In the genomic region with DNA sequence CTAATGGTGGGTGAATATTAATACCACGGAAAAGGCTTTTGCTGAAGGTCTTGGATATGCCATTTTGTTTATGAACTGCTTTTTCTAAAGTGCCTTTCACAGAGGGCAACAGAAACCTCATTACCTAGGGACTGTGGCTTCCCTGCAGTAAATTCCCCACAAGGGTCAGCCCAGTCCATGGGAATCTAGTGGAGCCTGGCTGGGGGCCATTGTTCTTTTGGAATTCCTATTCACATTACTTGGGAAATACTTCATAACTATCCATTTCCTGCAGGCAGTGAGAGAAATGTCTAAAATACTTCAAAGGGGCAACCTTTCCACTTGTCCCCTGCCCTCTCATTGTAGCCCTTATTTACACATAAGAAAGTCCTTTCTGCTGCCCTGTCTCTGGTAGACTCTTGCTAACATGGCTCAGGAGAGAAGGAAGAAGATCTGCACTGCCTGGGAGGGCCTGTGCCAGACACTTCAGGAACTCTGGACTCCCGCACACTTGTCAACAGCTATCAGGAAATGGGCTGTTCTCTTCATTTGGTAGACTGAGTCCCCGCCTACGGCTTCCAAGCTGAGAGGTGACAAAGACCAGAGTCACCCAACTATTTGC, we compare ENCODE assay signal across 7 mouse cellular contexts.
A peak's percentile ranks its signal among the peaks of the same experiment; 100 is the strongest.
DNase-seq lines count a peak whose midpoint lies in the region; ATAC-seq lines count a peak whose summit lies in the region.

No protein-coding gene starts in this region.

- DNase-seq in testis, postnatal 10 days (ENCODE audit: low spot score), result peak; percentile 56
- DNase-seq in testis, postnatal 14 days (ENCODE audit: low spot score), result no peak
- DNase-seq in heart, postnatal 10 days, result peak; percentile 68 to 78
- peak; percentile 72 to 74 for DNase-seq in kidney, postnatal 25 days
- no peak for DNase-seq in spleen, adult 12 weeks (ENCODE audit: low spot score)
- DNase-seq in spleen, postnatal 4 days (ENCODE audit: low spot score in 2 of 2), result no peak

- ATAC-seq in monocyte, adult 5-6 weeks (replicated peaks; ENCODE audit: insufficient number of reproducible peaks, low FRiP score, low TSS enrichment, poor library complexity, severe bottlenecking), result no peak

- intact Hi-C loops in heart, postnatal 10 days (cut with DNase I), result loop anchor here (1.0 to 5.0 kb wide), 5 partner anchors 108 to 425 kb away; a partner anchor contains a TSS

Comparison
In these comparisons a context has a peak if more than half of its experiments do, and no peak if none do; other contexts are left out.
1. DNase-seq: peak in testis, postnatal 10 days (single experiment), heart, postnatal 10 days (2 of 2) and kidney, postnatal 25 days (2 of 2); none in testis, postnatal 14 days (single experiment), spleen, adult 12 weeks (single experiment) and spleen, postnatal 4 days (0 of 2).